Mouse (Mus musculus) MEL (cell line): ENCODE results near the gene Stradb. TPM values are rescaled to one million over a fixed set of nuclear protein-coding genes. Genes with fewer than 3 reads are reported as not detected.

Experiments
- DNase-seq: peaks from one replicate; pipeline ENCODE4 v3.0.0; 2011; ENCODE audit warnings: low read depth, low spot score
- H3K27ac ChIP-seq: 2 replicates; pipeline ENCODE4 v1.5.1; 2012; ENCODE audit warnings: low read depth, mild to moderate bottlenecking, control low read depth, low read length, moderate library complexity; ENCODE audit not compliant: control insufficient read depth
- H3K27me3 ChIP-seq, 2 experiments: fragments of 150-350 bp in 1 of 2; sonication (generic) in 1 of 2; 2 replicates each; pipeline ENCODE4 v1.6.1; 2012; ENCODE audit warnings: low read length in 2 of 2, mild to moderate bottlenecking in 2 of 2, improper control_type of control experiment in 1 of 2, moderate library complexity in 1 of 2; ENCODE audit not compliant: insufficient read depth in 2 of 2, control insufficient read depth in 1 of 2
- H3K36me3 ChIP-seq, 2 experiments: 2 replicates each; pipeline ENCODE4 v1.6.1; 2012 to 2014; ENCODE audit warnings: low read length in 2 of 2, improper control_type of control experiment in 1 of 2, inconsistent platforms in 1 of 2, mild to moderate bottlenecking in 1 of 2; ENCODE audit not compliant: insufficient read depth in 2 of 2, control insufficient read depth in 1 of 2
- H3K4me1 ChIP-seq, 2 experiments: fragments of 150-350 bp in 1 of 2; sonication (generic) in 1 of 2; 2 replicates each; pipeline ENCODE4 v1.6.1; 2012; ENCODE audit warnings: low read length in 2 of 2, improper control_type of control experiment in 1 of 2, mild to moderate bottlenecking in 1 of 2; ENCODE audit not compliant: insufficient read depth in 2 of 2, control insufficient read depth in 1 of 2
- H3K4me3 ChIP-seq, 2 experiments: fragments of 150-350 bp in 1 of 2; sonication (generic) in 1 of 2; 2 replicates each; pipeline ENCODE4 v1.5.1; 2012; ENCODE audit warnings: low read depth in 2 of 2, low read length in 2 of 2, mild to moderate bottlenecking in 2 of 2, moderate library complexity in 2 of 2, control low read depth in 1 of 2, improper control_type of control experiment in 1 of 2; ENCODE audit not compliant: control insufficient read depth in 1 of 2, insufficient read depth in 1 of 2
- H3K79me2 ChIP-seq: 2 replicates; pipeline ENCODE4 v1.6.1; 2012; ENCODE audit warnings: mild to moderate bottlenecking, low read length, moderate library complexity; ENCODE audit not compliant: control insufficient read depth, poor library complexity, insufficient read depth
- H3K9ac ChIP-seq: 2 replicates; pipeline ENCODE4 v1.6.1; 2012; ENCODE audit warnings: low read depth, mild to moderate bottlenecking, control low read depth, low read length, moderate library complexity; ENCODE audit not compliant: control insufficient read depth, poor library complexity, severe bottlenecking
- H3K9me3 ChIP-seq: fragments of 150-350 bp; sonication (generic); replicated peaks from 2 replicates; pipeline ENCODE4 v1.6.1; 2012; ENCODE audit warnings: mild to moderate bottlenecking, low read length, improper control_type of control experiment, moderate library complexity; ENCODE audit not compliant: insufficient read depth
- CHD2 ChIP-seq: IDR thresholded peaks from 2 replicates; pipeline ENCODE4 v1.6.1; 2011; ENCODE audit warnings: low read length, improper control_type of control experiment
- E2F4 ChIP-seq: IDR thresholded peaks from 2 replicates; pipeline ENCODE4 v1.6.1; 2011; ENCODE audit warnings: low read depth, low read length, improper control_type of control experiment, borderline replicate concordance
- ELF1 ChIP-seq: IDR thresholded peaks from 2 replicates; pipeline ENCODE4 v1.6.1; 2014; ENCODE audit warnings: low read depth, mild to moderate bottlenecking, inconsistent platforms, low read length, improper control_type of control experiment, moderate library complexity
- EP300 ChIP-seq, 2 experiments: IDR thresholded peaks; 2 replicates each; pipeline ENCODE4 v1.6.1; 2011; ENCODE audit warnings: improper control_type of control experiment in 2 of 2, low read length in 2 of 2, low read depth in 1 of 2, mild to moderate bottlenecking in 1 of 2
- ETS1 ChIP-seq: IDR thresholded peaks from 2 replicates; pipeline ENCODE4 v1.6.1; 2012; ENCODE audit warnings: low read depth, mild to moderate bottlenecking, inconsistent platforms, low read length, improper control_type of control experiment, moderate library complexity
- GATA1 ChIP-seq: IDR thresholded peaks from 2 replicates; pipeline ENCODE4 v1.6.1; 2011; ENCODE audit warnings: low read depth, low read length, improper control_type of control experiment
- HCFC1 ChIP-seq: IDR thresholded peaks from 2 replicates; pipeline ENCODE4 v1.6.1; 2012; ENCODE audit warnings: low read depth, mild to moderate bottlenecking, inconsistent platforms, low read length, improper control_type of control experiment, moderate library complexity
- KAT2A ChIP-seq: conservative IDR thresholded peaks from 2 replicates; pipeline ENCODE4 v1.6.1; 2012; ENCODE audit warnings: low read depth, low read length, improper control_type of control experiment, inconsistent platforms
- MAFK ChIP-seq: IDR thresholded peaks from 2 replicates; pipeline ENCODE4 v1.6.1; 2011; ENCODE audit warnings: low read depth, mild to moderate bottlenecking, low read length, improper control_type of control experiment, borderline replicate concordance
- MAX ChIP-seq: IDR thresholded peaks from 2 replicates; pipeline ENCODE4 v1.6.1; 2011; ENCODE audit warnings: low read length, improper control_type of control experiment
- MAZ ChIP-seq: IDR thresholded peaks from 2 replicates; pipeline ENCODE4 v1.6.1; 2012; ENCODE audit warnings: low read depth, mild to moderate bottlenecking, inconsistent platforms, low read length, improper control_type of control experiment
- MYB ChIP-seq: IDR thresholded peaks from 2 replicates; pipeline ENCODE4 v1.6.1; 2011; ENCODE audit warnings: mild to moderate bottlenecking, low read depth, low read length, improper control_type of control experiment
- POLR2A ChIP-seq, 2 experiments: IDR thresholded peaks; 2 replicates each; pipeline ENCODE4 v1.6.1; 2011 to 2012; ENCODE audit warnings: low read length in 2 of 2, mild to moderate bottlenecking in 2 of 2, control low read depth in 1 of 2, improper control_type of control experiment in 1 of 2, low read depth in 1 of 2, moderate library complexity in 1 of 2; ENCODE audit not compliant: control insufficient read depth in 1 of 2, insufficient read depth in 1 of 2, poor library complexity in 1 of 2
- POLR2AphosphoS2 ChIP-seq: IDR thresholded peaks from 2 replicates; pipeline ENCODE4 v1.6.1; 2011; ENCODE audit warnings: low read length, improper control_type of control experiment
- POLR2AphosphoS5 ChIP-seq: IDR thresholded peaks from 2 replicates; pipeline ENCODE4 v1.6.1; 2012; ENCODE audit warnings: low read depth, borderline replicate concordance, mild to moderate bottlenecking, inconsistent platforms, low read length, moderate library complexity, mixed read lengths
- RAD21 ChIP-seq: IDR thresholded peaks from 2 replicates; pipeline ENCODE4 v1.6.1; 2011; ENCODE audit warnings: mild to moderate bottlenecking, low read depth, low read length, improper control_type of control experiment
- SIN3A ChIP-seq: IDR thresholded peaks from 2 replicates; pipeline ENCODE4 v1.6.1; 2012; ENCODE audit warnings: low read length, improper control_type of control experiment, inconsistent platforms
- SMC3 ChIP-seq: IDR thresholded peaks from 2 replicates; pipeline ENCODE4 v1.6.1; 2011; ENCODE audit warnings: low read depth, low read length, improper control_type of control experiment
- TAL1 ChIP-seq: IDR thresholded peaks from 2 replicates; pipeline ENCODE4 v1.6.1; 2012; ENCODE audit warnings: mild to moderate bottlenecking, inconsistent platforms, low read length, moderate library complexity, mixed read lengths
- USF2 ChIP-seq, 2 experiments: IDR thresholded peaks; 2 replicates each; pipeline ENCODE4 v1.6.1; 2011 to 2012; ENCODE audit warnings: improper control_type of control experiment in 2 of 2, low read length in 2 of 2, borderline replicate concordance in 1 of 2, inconsistent platforms in 1 of 2, low read depth in 1 of 2, mild to moderate bottlenecking in 1 of 2; ENCODE audit not compliant: insufficient read depth in 1 of 2
- ZC3H11A ChIP-seq: IDR thresholded peaks from 2 replicates; pipeline ENCODE4 v1.6.1; 2012; ENCODE audit warnings: low read depth, mild to moderate bottlenecking, inconsistent platforms, low read length, improper control_type of control experiment
- ZKSCAN1 ChIP-seq: IDR thresholded peaks from 2 replicates; pipeline ENCODE4 v1.6.1; 2012; ENCODE audit warnings: low read depth, mild to moderate bottlenecking, inconsistent platforms, low read length, improper control_type of control experiment, moderate library complexity
- ZMIZ1 ChIP-seq: IDR thresholded peaks from 2 replicates; pipeline ENCODE4 v1.6.1; 2012; ENCODE audit warnings: low read depth, mild to moderate bottlenecking, inconsistent platforms, low read length, improper control_type of control experiment, moderate library complexity
- ZNF384 ChIP-seq: IDR thresholded peaks from 2 replicates; pipeline ENCODE4 v1.6.1; 2012; ENCODE audit warnings: low read depth, mild to moderate bottlenecking, inconsistent platforms, low read length, improper control_type of control experiment
- polyA plus RNA-seq, 2 experiments: library from polyadenylated mRNA; stranded (reverse) in 1 of 2; unstranded in 1 of 2; fragments of >175 nt in 1 of 2; fragments of >200 nt in 1 of 2; gene quantifications; 2 replicates each; pipeline versions ENCODE4 v1.2.1 to v1.2.4; 2012; ENCODE audit warnings: low replicate concordance in 2 of 2, low read depth in 1 of 2; ENCODE audit not compliant: insufficient read length in 2 of 2, insufficient read depth in 1 of 2, missing spikeins in 1 of 2
- total RNA-seq: library from RNA; depleted of rRNA; stranded (reverse); fragments of 300-350 nt; gene quantifications from 2 replicates; pipeline ENCODE4 v1.2.3, GENCODE M21; 2012

Stradb gene
- total and polyA plus RNA-seq, 3 experiments = 4.2 to 11.1 TPM; not detected in 1

GRCm38 (mm10) chr1:58959682-58960081 is 13.6 kb upstream of the Stradb start:
- peaks cover 36 to 38% of the 10 kb centered on the region in 2 experiments for H3K4me1 ChIP-seq
- H3K4me3 ChIP-seq = no peak overlapping the region
- H3K79me2 ChIP-seq = peaks cover 30% of the 10 kb centered on the region
- DNase-seq = no peak
- H3K9ac ChIP-seq = no peak overlapping the region
- no peaks in the 10 kb centered on the region for H3K27me3 ChIP-seq
- TF ChIP-seq HCFC1 (no peak), E2F4 (no peak), KAT2A (no peak)
- H3K27ac ChIP-seq = no peak overlapping the region
- H3K9me3 ChIP-seq = no peaks in the 10 kb centered on the region
- peaks cover 5 to 54% of the 10 kb centered on the region in 2 experiments; a peak in 3 of 4 replicates for H3K36me3 ChIP-seq

- H3K36me3 ChIP-seq = peaks cover 5 to 50% of the 10 kb centered on the region in 2 experiments; a peak in 3 of 4 replicates
- DNase-seq = no peak
- no peaks in the 10 kb centered on the region for H3K27me3 ChIP-seq
- peaks cover 37 to 38% of the 10 kb centered on the region in 2 experiments for H3K4me1 ChIP-seq
- no peak for TF ChIP-seq POLR2AphosphoS2
- 0 out of 4 replicates have a peak, but pooled peaks of 1 of the 2 experiments have one; percentile 19 for TF ChIP-seq EP300 (IDR thresholded peaks at IDR 0.05; ENCODE audit: low read depth in 1 of 2, low read length in 2 of 2)
- TF ChIP-seq RAD21 = no peak
- TF ChIP-seq, all 39 proteins: peak for 1
- Histone ChIP-seq H3K4me3 (no peak overlapping the region), H3K9me3 (no peaks in the 10 kb centered on the region), H3K9ac (no peak overlapping the region), H3K27ac (no peak overlapping the region; the same call in 1 of the 2 replicates), H3K79me2 (peaks cover 38% of the 10 kb centered on the region)
These were observed 12.0 kb upstream of the Stradb start for GRCm38 (mm10) chr1:58961152-58961893.

- Histone ChIP-seq H3K4me3 (no peak overlapping the region), H3K36me3 (peaks cover 5 to 58% of the 10 kb centered on the region in 2 experiments; a peak in 3 of 4 replicates), H3K9me3 (no peaks in the 10 kb centered on the region), H3K9ac (no peak overlapping the region), H3K4me1 (peaks cover 46% of the 10 kb centered on the region in 2 experiments), H3K27me3 (no peaks in the 10 kb centered on the region), H3K79me2 (peaks cover 46% of the 10 kb centered on the region), H3K27ac (peak overlapping the region; percentile 60)
- peak; percentile 67 for DNase-seq
- no peak for TF ChIP-seq RAD21
- peak; percentile 85 to 93 for TF ChIP-seq EP300 (IDR thresholded peaks at IDR 0.05; ENCODE audit: low read depth in 1 of 2, low read length in 2 of 2)
- no peak for TF ChIP-seq E2F4
- peak; percentile 25; the same call in 1 of the 2 replicates for TF ChIP-seq KAT2A
- no peak for TF ChIP-seq ELF1
- TF ChIP-seq TAL1 = peak; percentile 62
- no peak for TF ChIP-seq SMC3
- no peak for TF ChIP-seq ZKSCAN1
- no peak for TF ChIP-seq POLR2AphosphoS5
- no peak; the same call in 1 of the 2 replicates for TF ChIP-seq MAFK
- peak; percentile 57; the same call in 1 of the 2 replicates for TF ChIP-seq MAZ
- TF ChIP-seq ZC3H11A = no peak
- no peak for TF ChIP-seq POLR2A (IDR thresholded peaks at IDR 0.05; ENCODE audit: control insufficient read depth in 1 of 2, insufficient read depth in 1 of 2, low read depth in 1 of 2, low read length in 2 of 2, poor library complexity in 1 of 2)
- no peak for TF ChIP-seq CHD2
- TF ChIP-seq POLR2AphosphoS2 = no peak
- no peak for TF ChIP-seq SIN3A
- TF ChIP-seq ETS1 = peak; percentile 82
- 0 out of 2 replicates have a peak, but pooled peaks have one; percentile 14 for TF ChIP-seq ZNF384
- no peak for TF ChIP-seq HCFC1
- no peak for TF ChIP-seq ZMIZ1
- TF ChIP-seq USF2 (IDR thresholded peaks at IDR 0.05; ENCODE audit: borderline replicate concordance in 1 of 2, insufficient read depth in 1 of 2, low read depth in 1 of 2, low read length in 2 of 2) = no peak
- TF ChIP-seq MAX = peak; percentile 84
- TF ChIP-seq GATA1 = peak; percentile 88
- TF ChIP-seq MYB = peak; percentile 72
These were observed 10.9 kb upstream of the Stradb start for GRCm38 (mm10) chr1:58962418-58962817.
